18 mouse cellular contexts compared by ENCODE assay signal in the genomic region with DNA sequence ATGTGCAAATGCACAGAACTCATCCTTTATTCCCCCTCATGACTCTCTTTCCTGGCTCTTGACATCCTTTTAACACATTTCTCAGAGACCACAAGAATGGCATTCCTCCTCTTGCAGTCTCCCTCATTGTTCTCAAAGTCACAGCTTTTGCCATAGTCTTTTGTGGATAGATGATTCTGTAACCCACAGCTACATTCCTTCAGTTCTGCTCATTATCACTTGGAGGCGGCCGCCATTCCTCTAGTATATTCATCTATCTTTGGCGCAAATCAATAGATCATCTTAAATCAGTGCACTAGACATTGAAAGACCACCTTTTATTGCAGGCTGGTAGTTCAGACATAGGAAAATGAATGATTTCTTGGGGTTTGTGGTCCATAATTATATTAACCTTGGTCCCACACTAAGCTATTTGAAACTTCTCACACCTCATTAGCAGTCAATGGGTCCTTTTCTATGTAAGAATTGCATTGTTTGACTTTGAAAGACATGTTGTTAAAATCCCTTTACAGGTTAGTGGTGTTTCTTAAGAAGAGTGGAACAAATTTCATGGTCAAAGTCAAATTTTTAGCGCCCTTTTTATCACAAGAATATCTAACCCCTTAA.
"Had no signal": no experiment of that assay in that cellular context is flagged by ENCODE, and none has a peak within 500 bp of the region (broad histone marks: within the 10 kb centered on the region; RNA-seq: fewer than 3 reads in every experiment).

No protein-coding gene starts in this region.

- H3K9me3 ChIP-seq: limb, embryonic 10.5 days; liver, embryonic 15.5 days; midbrain, embryonic 13.5 days; stomach, embryonic 15.5 days had no signal

- H3K27me3 ChIP-seq: liver, embryonic 15.5 days; midbrain, embryonic 13.5 days; stomach, embryonic 15.5 days had no signal

- H3K4me1 ChIP-seq: liver, embryonic 15.5 days; stomach, embryonic 15.5 days had no signal

- H3K27ac ChIP-seq: layer of hippocampus, adult 2 months; left cerebral cortex, adult 2 months; limb, embryonic 10.5 days; liver, embryonic 15.5 days; midbrain, embryonic 13.5 days; stomach, embryonic 15.5 days had no signal

- H3K36me3 ChIP-seq: limb, embryonic 10.5 days; liver, embryonic 15.5 days; midbrain, embryonic 13.5 days; stomach, embryonic 15.5 days had no signal

- DNase-seq: kidney, adult 18-20 months; kidney, postnatal 10 days; kidney, postnatal 4 days; lung, adult 2 months; lung, postnatal 36 days; retina, postnatal 1 day; right cerebral cortex, postnatal 4 days; spleen, adult 18-20 months; thymus, adult 2 months; thymus, postnatal 25 days had no signal

- H3K4me3 ChIP-seq: layer of hippocampus, adult 2 months; left cerebral cortex, adult 2 months; limb, embryonic 10.5 days; liver, embryonic 15.5 days; midbrain, embryonic 13.5 days; stomach, embryonic 15.5 days had no signal

- H3K9ac ChIP-seq: liver, embryonic 15.5 days; midbrain, embryonic 13.5 days; stomach, embryonic 15.5 days had no signal

- H3K4me2 ChIP-seq: liver, embryonic 11.5 days; liver, embryonic 15.5 days; midbrain, embryonic 13.5 days; stomach, embryonic 15.5 days had no signal

- ATAC-seq: lung, postnatal 0 days; midbrain, embryonic 13.5 days had no signal
